ENCODE assay signal across 23 mouse cellular contexts in genomic region chrX:151031400-151031799, GRCm38 (mm10). TPM values are rescaled to one million over a fixed set of nuclear protein-coding genes. Genes with fewer than 3 reads are reported as not detected.
A peak's percentile ranks its signal among the peaks of the same experiment; 100 is the strongest.
DNase-seq lines count a peak whose midpoint lies in the region; ATAC-seq lines count a peak whose summit lies in the region.
"Had no signal": no experiment of that assay in that cellular context is flagged by ENCODE, and none has a peak within 500 bp of the region (broad histone marks: within the 10 kb centered on the region; RNA-seq: fewer than 3 reads in every experiment).

No protein-coding gene starts in this region.

- H3K9me3 ChIP-seq in heart, embryonic 11.5 days (replicated peaks; ENCODE audit: control insufficient read depth, low read length): no peaks in the 10 kb centered on the region
- H3K9me3 ChIP-seq in kidney, embryonic 14.5 days (ENCODE audit: control insufficient read depth, low read length): no peaks in the 10 kb centered on the region
- H3K9me3 ChIP-seq in lung, embryonic 16.5 days (ENCODE audit: control insufficient read depth, low read length): no peaks in the 10 kb centered on the region
- H3K9me3 ChIP-seq: embryonic facial prominence, embryonic 13.5 days; hindbrain, embryonic 10.5 days; liver, embryonic 15.5 days; stomach, embryonic 15.5 days had no signal

- WGBS in heart, embryonic 11.5 days (ENCODE audit: insufficient replicate concordance): 69% methylated on average over 3 of the region's 3 CpGs
- 46% methylated on average over 3 of the region's 3 CpGs for WGBS in kidney, embryonic 14.5 days
- 20% methylated on average over 3 of the region's 3 CpGs for WGBS in lung, embryonic 16.5 days

- H3K4me2 ChIP-seq in heart, embryonic 11.5 days: no peak overlapping the region
- no peak overlapping the region for H3K4me2 ChIP-seq in kidney, embryonic 14.5 days (replicated peaks; ENCODE audit: low read depth, low read length)
- no peak overlapping the region for H3K4me2 ChIP-seq in lung, embryonic 16.5 days (ENCODE audit: low read depth, low read length)
- H3K4me2 ChIP-seq: embryonic facial prominence, embryonic 13.5 days; liver, embryonic 15.5 days; midbrain, embryonic 11.5 days; stomach, embryonic 15.5 days had no signal

- no peak for DNase-seq in heart, postnatal 25 days (ENCODE audit: low spot score)
- DNase-seq in kidney, adult 8-10 months: no peak
- DNase-seq in lung, adult 18-20 months: no peak
- no peak for DNase-seq in left cerebral cortex, postnatal 4 days
- no peak for DNase-seq in left cerebral cortex, postnatal 14 days (ENCODE audit: low spot score in 2 of 2)
- DNase-seq: adrenal gland, postnatal 14 days; cerebellum, adult 9-11 months; retina, postnatal 1 day; thymus, adult 18-20 months; thymus, postnatal 4 days had no signal

- H3K27ac ChIP-seq in heart, embryonic 11.5 days (ENCODE audit: low read depth, low read length): 0 out of 2 replicates have a peak overlapping the region, but pooled peaks have one; percentile 41
- H3K27ac ChIP-seq in kidney, embryonic 14.5 days (ENCODE audit: low read depth, low read length): peak overlapping the region; percentile 17; the same call in 1 of the 2 replicates
- peak overlapping the region; percentile 41 for H3K27ac ChIP-seq in lung, embryonic 16.5 days (ENCODE audit: low read length)
- H3K27ac ChIP-seq: embryonic facial prominence, embryonic 13.5 days; hindbrain, embryonic 10.5 days; hindbrain, postnatal 0 days; liver, embryonic 15.5 days; stomach, embryonic 15.5 days had no signal

- H3K27me3 ChIP-seq in heart, embryonic 11.5 days (ENCODE audit: control insufficient read depth, insufficient read depth, low read length): no peaks in the 10 kb centered on the region
- peaks cover 3% of the 10 kb centered on the region; the same call in 1 of the 2 replicates for H3K27me3 ChIP-seq in kidney, embryonic 14.5 days (ENCODE audit: control insufficient read depth, insufficient read depth, low read length)
- no peaks in the 10 kb centered on the region for H3K27me3 ChIP-seq in lung, embryonic 16.5 days (ENCODE audit: control insufficient read depth, insufficient read depth, low read depth, low read length)
- H3K27me3 ChIP-seq: liver, embryonic 15.5 days; stomach, embryonic 15.5 days had no signal

- no peaks in the 10 kb centered on the region; the same call in 1 of the 2 replicates for H3K4me1 ChIP-seq in heart, embryonic 11.5 days (ENCODE audit: control insufficient read depth, insufficient read depth, low read length)
- H3K4me1 ChIP-seq in kidney, embryonic 14.5 days (ENCODE audit: control insufficient read depth, insufficient read depth, low read length): no peaks in the 10 kb centered on the region
- 0 out of 2 replicates have a peak, but pooled peaks cover 2% of the 10 kb centered on the region for H3K4me1 ChIP-seq in lung, embryonic 16.5 days (replicated peaks; ENCODE audit: control insufficient read depth, insufficient read depth, low read length)
- H3K4me1 ChIP-seq: embryonic facial prominence, embryonic 13.5 days; hindbrain, embryonic 10.5 days; liver, embryonic 15.5 days; stomach, embryonic 15.5 days had no signal

- no peak overlapping the region for H3K4me3 ChIP-seq in heart, embryonic 11.5 days (ENCODE audit: low read depth, low read length)
- no peak overlapping the region for H3K4me3 ChIP-seq in kidney, embryonic 14.5 days (ENCODE audit: low read length)
- no peak overlapping the region for H3K4me3 ChIP-seq in lung, embryonic 16.5 days (ENCODE audit: low read length)
- H3K4me3 ChIP-seq: embryonic facial prominence, embryonic 13.5 days; hindbrain, embryonic 10.5 days; liver, embryonic 15.5 days; stomach, embryonic 15.5 days had no signal

- ATAC-seq in heart, embryonic 11.5 days (replicated peaks; ENCODE audit: insufficient number of reproducible peaks, low FRiP score, low TSS enrichment): no peak
- ATAC-seq in kidney, embryonic 14.5 days (ENCODE audit: low FRiP score, low TSS enrichment): peak; percentile 68
- peak; percentile 59; the same call in 1 of the 2 replicates for ATAC-seq in lung, embryonic 16.5 days (ENCODE audit: low read depth)
- ATAC-seq: CD4-positive, CD25-positive, alpha-beta regulatory T cell, adult 4 months; forebrain, embryonic 16.5 days; hindbrain, postnatal 0 days; intestine, postnatal 0 days had no signal

- H3K36me3 ChIP-seq in heart, embryonic 11.5 days (ENCODE audit: control insufficient read depth, insufficient read depth, low read length): no peaks in the 10 kb centered on the region
- H3K36me3 ChIP-seq in kidney, embryonic 14.5 days (ENCODE audit: control insufficient read depth, insufficient read depth, low read length): no peaks in the 10 kb centered on the region
- H3K36me3 ChIP-seq in lung, embryonic 16.5 days (ENCODE audit: control insufficient read depth, insufficient read depth, low read length): no peaks in the 10 kb centered on the region
- H3K36me3 ChIP-seq: embryonic facial prominence, embryonic 13.5 days; hindbrain, embryonic 10.5 days; liver, embryonic 15.5 days; stomach, embryonic 15.5 days had no signal

- intact Hi-C loops in heart, postnatal 25 days (cut with DNase I): no loop called here
- intact Hi-C loops in left cerebral cortex, postnatal 4 days (cut with DNase I): no loop called here
- intact Hi-C loops in left cerebral cortex, postnatal 14 days (cut with DNase I): no loop called here

- H3K9ac ChIP-seq in heart, embryonic 11.5 days (ENCODE audit: low read depth, low read length): no peak overlapping the region
- no peak overlapping the region for H3K9ac ChIP-seq in kidney, embryonic 14.5 days (ENCODE audit: low read depth, low read length)
- no peak overlapping the region for H3K9ac ChIP-seq in lung, embryonic 16.5 days (ENCODE audit: low read length)
- H3K9ac ChIP-seq: embryonic facial prominence, embryonic 13.5 days; liver, embryonic 15.5 days; stomach, embryonic 15.5 days had no signal

RNA-seq across cellular contexts. Expression of gene Gnl3l, which starts 14.3 kb away (rescaled TPM):
- polyA plus RNA-seq in heart, embryonic 11.5 days (2014; fragmentation: Nextera tagmentation; extraction: Ambion mirVana): 27.0 and 29.4 TPM in 2 replicates
- 10 to 100 TPM; 34.9 to 40.3 TPM for total RNA-seq in heart, postnatal 25 days (2021)
- 20.2 and 31.3 TPM in 2 replicates for polyA plus RNA-seq in kidney, embryonic 14.5 days (2014; fragmentation: Nextera tagmentation; extraction: Ambion mirVana)
- polyA plus RNA-seq in lung, embryonic 16.5 days (2015; fragmentation: Nextera tagmentation; extraction: Ambion mirVana): 24.2 and 26.5 TPM in 2 replicates
- total RNA-seq in left cerebral cortex, postnatal 4 days (2021): 100 to 1,000 TPM; 174 to 191 TPM
- total RNA-seq in left cerebral cortex, postnatal 14 days (2021): 100 to 1,000 TPM; 206 to 207 TPM

RNA-seq across cellular contexts. Expression of gene Fgd1, which starts 14.6 kb away (rescaled TPM):
- 5.8 and 6.4 TPM in 2 replicates for polyA plus RNA-seq in heart, embryonic 11.5 days (2014; fragmentation: Nextera tagmentation; extraction: Ambion mirVana)
- 10 to 100 TPM in 1 of 2 experiments, 1 to 10 TPM in 1; 9.2 to 10.9 TPM for total RNA-seq in heart, postnatal 25 days (2021)
- polyA plus RNA-seq in kidney, embryonic 14.5 days (2014; fragmentation: Nextera tagmentation; extraction: Ambion mirVana): 16.4 and 18.2 TPM in 2 replicates
- polyA plus RNA-seq in lung, embryonic 16.5 days (2015; fragmentation: Nextera tagmentation; extraction: Ambion mirVana): 9.9 and 10.2 TPM in 2 replicates
- 10 to 100 TPM; 49.3 to 51.2 TPM for total RNA-seq in left cerebral cortex, postnatal 4 days (2021)
- 10 to 100 TPM; 21.6 to 23.0 TPM for total RNA-seq in left cerebral cortex, postnatal 14 days (2021)
- total RNA-seq: monocyte, adult 5-6 weeks had no signal
- polyA plus RNA-seq: CD4-positive, CD25-positive, alpha-beta regulatory T cell, adult 4 months had no signal

Comparison
In these comparisons a context has a peak if more than half of its experiments do, and no peak if none do; other contexts are left out.
1. RNA of gene Gnl3l, which starts 14.3 kb away (total RNA-seq): 206 to 207 TPM in left cerebral cortex, postnatal 14 days and 174 to 191 TPM in left cerebral cortex, postnatal 4 days; 34.9 to 40.3 TPM in heart, postnatal 25 days; every median in the first group is over 4 times any median in the second.
2. Peak in every context shown above with its lines, with median percentiles within 50 percentile points of each other: H3K27ac ChIP-seq.